Mouse (Mus musculus): Measurements from ENCODE around the gene Sh3kbp1. TPM values are rescaled to one million over a fixed set of nuclear protein-coding genes. Genes with fewer than 3 reads are reported as not detected.

The Sh3kbp1 gene
- polyA plus RNA-seq, 2 experiments from 2014 or later: 230 to 269 TPM

- no peak for ATAC-seq
Measured at GRCm38 (mm10) chrX:159744620-159745019, 117.5 kb downstream of the Sh3kbp1 start.

- ATAC-seq: no peak
Measured at GRCm38 (mm10) chrX:159751834-159752233, 124.8 kb downstream of the Sh3kbp1 start.

GRCm38 (mm10) chrX:159756261-159756660 is 129.2 kb downstream of the Sh3kbp1 start:
- ATAC-seq: no peak

GRCm38 (mm10) chrX:159756901-159757821 is 130.1 kb downstream of the Sh3kbp1 start:
- peak; percentile 21 for ATAC-seq

GRCm38 (mm10) chrX:159757854-159758540 is 130.9 kb downstream of the Sh3kbp1 start:
- peak; percentile 90 for ATAC-seq

- ATAC-seq: no peak
Measured at GRCm38 (mm10) chrX:159763801-159764200, 136.7 kb downstream of the Sh3kbp1 start.

- ATAC-seq: no peak
Measured at GRCm38 (mm10) chrX:159765850-159766249, 138.8 kb downstream of the Sh3kbp1 start.

GRCm38 (mm10) chrX:159769005-159769404 is 141.9 kb downstream of the Sh3kbp1 start:
- ATAC-seq: peak; percentile 40

GRCm38 (mm10) chrX:159769773-159770172 is 142.7 kb downstream of the Sh3kbp1 start:
- ATAC-seq: peak; percentile 29

GRCm38 (mm10) chrX:159772137-159772536 is 145.1 kb downstream of the Sh3kbp1 start:
- ATAC-seq: peak; percentile 55

GRCm38 (mm10) chrX:159775042-159775441 is 148.0 kb downstream of the Sh3kbp1 start:
- no peak for ATAC-seq

GRCm38 (mm10) chrX:159778787-159779186 is 151.7 kb downstream of the Sh3kbp1 start:
- ATAC-seq: no peak

GRCm38 (mm10) chrX:159790516-159790915 is 163.4 kb downstream of the Sh3kbp1 start:
- ATAC-seq: no peak

- ATAC-seq: no peak
Measured at GRCm38 (mm10) chrX:159795603-159796002, 168.5 kb downstream of the Sh3kbp1 start.

GRCm38 (mm10) chrX:159804371-159804770 is 177.3 kb downstream of the Sh3kbp1 start:
- ATAC-seq: no peak

GRCm38 (mm10) chrX:159809510-159809909 is 182.4 kb downstream of the Sh3kbp1 start:
- ATAC-seq: peak; percentile 93

GRCm38 (mm10) chrX:159810469-159810868 is 183.4 kb downstream of the Sh3kbp1 start:
- no peak for ATAC-seq

GRCm38 (mm10) chrX:159817508-159817907 is 190.4 kb downstream of the Sh3kbp1 start:
- no peak for ATAC-seq

- ATAC-seq: peak; percentile 76
Measured at GRCm38 (mm10) chrX:159828135-159828534, 201.1 kb downstream of the Sh3kbp1 start.

GRCm38 (mm10) chrX:159829192-159829852 is 202.2 kb downstream of the Sh3kbp1 start:
- ATAC-seq: peak; percentile 45

- ATAC-seq: no peak
Measured at GRCm38 (mm10) chrX:159831176-159831575, 204.1 kb downstream of the Sh3kbp1 start.

- no peak for ATAC-seq
Measured at GRCm38 (mm10) chrX:159835239-159835638, 208.2 kb downstream of the Sh3kbp1 start.

GRCm38 (mm10) chrX:159837379-159837778 is 210.3 kb downstream of the Sh3kbp1 start:
- no peak for ATAC-seq
